In the genomic region with DNA sequence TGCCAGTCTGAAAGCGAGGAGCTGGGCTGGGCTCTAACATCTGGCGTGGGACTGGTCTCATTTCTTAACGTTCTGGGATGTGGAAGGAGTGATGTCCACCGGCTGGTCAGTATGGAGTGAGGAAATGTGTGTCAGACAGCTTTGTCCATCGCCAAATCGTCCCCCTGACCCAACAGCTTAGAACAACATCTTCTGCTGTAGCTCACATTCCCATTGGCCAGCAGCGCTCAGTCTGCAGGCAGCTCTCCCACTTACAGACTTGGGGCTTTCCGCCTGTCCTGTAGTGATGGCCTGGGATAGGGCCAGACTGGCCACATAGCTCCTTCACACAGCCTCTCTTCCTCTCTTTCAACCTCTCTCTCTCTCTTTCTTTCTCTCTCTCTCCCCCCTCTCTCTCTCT, we compare ENCODE assay signal across 18 mouse cellular contexts.
DNase-seq lines count a peak whose midpoint lies in the region; ATAC-seq and TF ChIP-seq lines count a peak whose summit lies in the region.
"Had no signal": no experiment of that assay in that cellular context is flagged by ENCODE, and none has a peak within 500 bp of the region (broad histone marks: within the 10 kb centered on the region; RNA-seq: fewer than 3 reads in every experiment).

No protein-coding gene starts in this region.

- 0 out of 2 replicates have a peak overlapping the region, but pooled peaks have one; percentile 3 for H3K27ac ChIP-seq in heart, embryonic 10.5 days
- no peak overlapping the region for H3K27ac ChIP-seq in heart, embryonic 12.5 days (ENCODE audit: poor library complexity, severe bottlenecking)
- 0 out of 2 replicates have a peak overlapping the region, but pooled peaks have one; percentile 16 for H3K27ac ChIP-seq in kidney, postnatal 0 days
- H3K27ac ChIP-seq: gastrocnemius, adult 2 months; hindbrain, embryonic 12.5 days; liver, embryonic 13.5 days; lung, embryonic 15.5 days; midbrain, embryonic 13.5 days had no signal

- no peaks in the 10 kb centered on the region for H3K36me3 ChIP-seq in heart, embryonic 10.5 days
- no peaks in the 10 kb centered on the region for H3K36me3 ChIP-seq in heart, embryonic 12.5 days
- no peaks in the 10 kb centered on the region for H3K36me3 ChIP-seq in kidney, postnatal 0 days (ENCODE audit: insufficient read depth, low read length)
- H3K36me3 ChIP-seq: hindbrain, embryonic 12.5 days; limb, embryonic 13.5 days; liver, embryonic 13.5 days; lung, embryonic 15.5 days; midbrain, embryonic 13.5 days had no signal

- 76% methylated on average over 8 of the region's 8 CpGs for WGBS in heart, embryonic 10.5 days
- WGBS in heart, embryonic 12.5 days = 74% methylated on average over 8 of the region's 8 CpGs
- 54% methylated on average over 8 of the region's 8 CpGs for WGBS in kidney, postnatal 0 days

- TF ChIP-seq CTCF in kidney, postnatal 0 days (IDR thresholded peaks at IDR 0.05; ENCODE audit: low read depth) = no peak

- no peak overlapping the region for H3K4me3 ChIP-seq in heart, embryonic 10.5 days
- H3K4me3 ChIP-seq in heart, embryonic 12.5 days = no peak overlapping the region
- no peak overlapping the region for H3K4me3 ChIP-seq in kidney, postnatal 0 days (replicated peaks; ENCODE audit: low read depth, low read length)
- H3K4me3 ChIP-seq: gastrocnemius, adult 2 months; hindbrain, embryonic 12.5 days; limb, embryonic 13.5 days; liver, embryonic 13.5 days; lung, embryonic 15.5 days; midbrain, embryonic 13.5 days had no signal

- no peaks in the 10 kb centered on the region for H3K9me3 ChIP-seq in heart, embryonic 10.5 days
- H3K9me3 ChIP-seq in heart, embryonic 12.5 days (replicated peaks) = no peaks in the 10 kb centered on the region
- H3K9me3 ChIP-seq in kidney, postnatal 0 days (replicated peaks; ENCODE audit: low read length) = no peaks in the 10 kb centered on the region
- H3K9me3 ChIP-seq: hindbrain, embryonic 12.5 days; limb, embryonic 13.5 days; liver, embryonic 13.5 days; lung, embryonic 15.5 days; midbrain, embryonic 13.5 days had no signal

- peaks cover 29% of the 10 kb centered on the region for H3K4me1 ChIP-seq in heart, embryonic 10.5 days
- H3K4me1 ChIP-seq in heart, embryonic 12.5 days (replicated peaks) = peaks cover 12% of the 10 kb centered on the region
- H3K4me1 ChIP-seq in kidney, postnatal 0 days (replicated peaks; ENCODE audit: insufficient read depth, low read length) = peaks cover 19% of the 10 kb centered on the region
- H3K4me1 ChIP-seq: liver, embryonic 13.5 days had no signal

- no peak for ATAC-seq in heart, embryonic 12.5 days (ENCODE audit: insufficient number of reproducible peaks, low FRiP score)
- ATAC-seq in kidney, postnatal 0 days (replicated peaks; ENCODE audit: low FRiP score, low read depth) = no peak
- no peak for ATAC-seq in frontal cortex, adult (ENCODE audit: low TSS enrichment)
- ATAC-seq: intestine, postnatal 0 days had no signal

- DNase-seq in heart, embryonic 10.5 days (ENCODE audit: low spot score) = no peak
- DNase-seq in kidney, postnatal 0 days (ENCODE audit: low spot score) = peak; percentile 79
- no peak for DNase-seq in kidney, adult 8-10 months
- DNase-seq in lung, postnatal 10 days = peak; percentile 14
- no peak for DNase-seq in lung, postnatal 25 days (ENCODE audit: low spot score)
- DNase-seq in frontal cortex, postnatal 25 days (ENCODE audit: low spot score in 2 of 2) = no peak
- DNase-seq: adrenal gland, postnatal 14 days; cerebellum, adult 9-10 months; gastrocnemius, adult 2 months; liver, embryonic 13.5 days; right cerebral cortex, postnatal 14 days had no signal

- H3K4me2 ChIP-seq in heart, embryonic 12.5 days = no peak overlapping the region
- H3K4me2 ChIP-seq in kidney, postnatal 0 days (ENCODE audit: low read length) = no peak overlapping the region
- H3K4me2 ChIP-seq: hindbrain, embryonic 12.5 days; limb, embryonic 13.5 days; liver, embryonic 13.5 days; lung, embryonic 15.5 days; midbrain, embryonic 13.5 days had no signal

- no peak overlapping the region for H3K9ac ChIP-seq in heart, embryonic 12.5 days
- H3K9ac ChIP-seq in kidney, postnatal 0 days (ENCODE audit: low read depth, low read length) = no peak overlapping the region
- H3K9ac ChIP-seq: hindbrain, embryonic 12.5 days; liver, embryonic 13.5 days; lung, embryonic 15.5 days; midbrain, embryonic 13.5 days had no signal

- H3K27me3 ChIP-seq in heart, embryonic 10.5 days (ENCODE audit: insufficient read depth, poor library complexity, severe bottlenecking) = peaks cover 28% of the 10 kb centered on the region; the same call in 1 of the 2 replicates
- H3K27me3 ChIP-seq in heart, embryonic 12.5 days (replicated peaks) = peaks cover 15% of the 10 kb centered on the region; the same call in 1 of the 2 replicates
- H3K27me3 ChIP-seq in kidney, postnatal 0 days (ENCODE audit: insufficient read depth, low read length) = no peaks in the 10 kb centered on the region

Comparison
In these comparisons a context has a peak if more than half of its experiments do, and no peak if none do; other contexts are left out.
1. DNase-seq: peak in kidney, postnatal 0 days (single experiment) and lung, postnatal 10 days (single experiment); none in heart, embryonic 10.5 days (single experiment), kidney, adult 8-10 months (0 of 2), lung, postnatal 25 days (single experiment) and frontal cortex, postnatal 25 days (0 of 2).